Mouse (Mus musculus) neural tube, embryonic 12.5 days (tissue): ENCODE results near the gene Casz1. TPM values are rescaled to one million over a fixed set of nuclear protein-coding genes. Genes with fewer than 3 reads are reported as not detected.

Experiments used
- ATAC-seq: fragments of 200-750 bp; cut with Nextera tagmentation; 2 replicates; pipeline ENCODE4 v1.8.0; 2017; ENCODE audit warnings: low read depth, mild to moderate bottlenecking, moderate TSS enrichment, moderate library complexity; ENCODE audit not compliant: low FRiP score
- H3K27ac ChIP-seq: fragments of 300-500 bp; sonication (generic); 2 replicates; pipeline ENCODE4 v1.5.1; 2016
- H3K27me3 ChIP-seq: fragments of 300-500 bp; sonication (generic); replicated peaks from 2 replicates; pipeline ENCODE4 v1.6.1; 2016; ENCODE audit warnings: mild to moderate bottlenecking
- H3K36me3 ChIP-seq: fragments of 300-500 bp; sonication (generic); 2 replicates; pipeline ENCODE4 v1.6.1; 2016; ENCODE audit warnings: mild to moderate bottlenecking
- H3K4me1 ChIP-seq: fragments of 300-500 bp; sonication (generic); 2 replicates; pipeline ENCODE4 v1.6.1; 2016
- H3K4me2 ChIP-seq: fragments of 300-500 bp; sonication (generic); replicated peaks from 2 replicates; pipeline ENCODE4 v1.6.1; 2016; ENCODE audit warnings: mild to moderate bottlenecking
- H3K4me3 ChIP-seq: fragments of 300-500 bp; sonication (generic); 2 replicates; pipeline ENCODE4 v1.5.1; 2016
- H3K9ac ChIP-seq: fragments of 300-500 bp; sonication (generic); 2 replicates; pipeline ENCODE4 v1.6.1; 2016; ENCODE audit warnings: mild to moderate bottlenecking
- H3K9me3 ChIP-seq: fragments of 300-500 bp; sonication (generic); 2 replicates; pipeline ENCODE4 v1.6.1; 2016; ENCODE audit warnings: mild to moderate bottlenecking
- WGBS: fragments of 180-500 bp; shearing (Covaris S2); methylation state at CpG from one replicate; pipeline ENCODE4 v1.1.7; 2016; 5-methylcytosine and 5-hydroxymethylcytosine counted together
- polyA plus RNA-seq: library from polyadenylated mRNA; unstranded; fragments of >200 nt; fragmentation: Nextera tagmentation; extraction: Ambion mirVana; gene quantifications from 2 replicates; pipeline ENCODE4 v1.2.1, GENCODE M21; 2016

The Casz1 gene
- polyA plus RNA-seq, 1 experiment from 2014 or later: 14.2 TPM

DNA sequence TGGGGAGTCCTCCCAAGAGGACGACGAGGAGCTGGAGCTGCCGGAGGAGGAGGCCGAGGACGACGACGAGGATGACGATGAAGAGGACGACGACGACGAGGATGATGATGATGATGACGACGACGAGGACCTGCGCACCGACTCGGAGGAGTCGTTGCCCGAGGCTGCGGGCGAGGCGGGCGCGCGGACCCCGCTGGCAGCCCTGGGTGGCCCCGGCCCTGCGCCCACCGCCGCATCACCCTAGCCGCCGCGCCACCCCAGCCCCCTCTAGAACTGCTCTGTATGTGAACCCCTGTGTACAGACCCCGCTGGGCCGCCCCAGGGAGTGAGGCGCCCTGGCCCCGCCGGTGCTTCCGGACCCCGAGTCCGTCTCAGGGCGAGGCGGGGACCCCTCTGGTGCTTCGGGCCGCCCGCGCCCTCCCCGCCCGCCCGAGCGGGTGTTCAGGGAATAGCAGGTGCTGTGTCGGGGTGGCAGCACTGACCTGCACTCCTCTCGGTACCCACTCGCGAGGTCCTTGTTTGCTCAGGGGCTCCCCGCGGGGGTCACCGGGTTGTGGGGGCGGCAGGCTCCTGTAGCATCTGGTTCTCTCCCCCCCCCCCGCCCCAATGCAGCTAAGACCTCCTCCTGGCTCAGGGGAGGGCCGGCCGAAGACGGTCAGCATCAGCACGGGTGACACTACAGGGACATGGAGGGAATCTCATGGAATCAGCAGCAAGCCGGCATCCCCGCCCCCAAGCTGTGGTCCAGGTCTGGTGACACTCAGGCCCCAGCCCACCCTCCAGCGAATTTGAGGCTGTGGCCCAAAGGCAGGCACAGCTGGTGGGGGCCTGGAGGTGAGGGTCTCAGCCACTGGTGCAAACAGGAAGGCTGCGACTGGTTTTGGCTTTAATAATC is 148.3 kb downstream of the Casz1 start:
- H3K9me3 ChIP-seq: no peaks in the 10 kb centered on the region
- H3K4me1 ChIP-seq: peaks cover 33% of the 10 kb centered on the region
- H3K27me3 ChIP-seq: peaks cover 71% of the 10 kb centered on the region
- H3K4me2 ChIP-seq: peak overlapping the region; percentile 73
- peak overlapping the region; percentile 32 for H3K4me3 ChIP-seq
- H3K27ac ChIP-seq: no peak overlapping the region
- H3K36me3 ChIP-seq: no peaks in the 10 kb centered on the region; the same call in none of the 2 replicates
- peak; percentile 30; the same call in 1 of the 2 replicates for ATAC-seq
- WGBS: 2% methylated on average over 69 of the region's 69 CpGs
- peak overlapping the region; percentile 51 for H3K9ac ChIP-seq

DNA sequence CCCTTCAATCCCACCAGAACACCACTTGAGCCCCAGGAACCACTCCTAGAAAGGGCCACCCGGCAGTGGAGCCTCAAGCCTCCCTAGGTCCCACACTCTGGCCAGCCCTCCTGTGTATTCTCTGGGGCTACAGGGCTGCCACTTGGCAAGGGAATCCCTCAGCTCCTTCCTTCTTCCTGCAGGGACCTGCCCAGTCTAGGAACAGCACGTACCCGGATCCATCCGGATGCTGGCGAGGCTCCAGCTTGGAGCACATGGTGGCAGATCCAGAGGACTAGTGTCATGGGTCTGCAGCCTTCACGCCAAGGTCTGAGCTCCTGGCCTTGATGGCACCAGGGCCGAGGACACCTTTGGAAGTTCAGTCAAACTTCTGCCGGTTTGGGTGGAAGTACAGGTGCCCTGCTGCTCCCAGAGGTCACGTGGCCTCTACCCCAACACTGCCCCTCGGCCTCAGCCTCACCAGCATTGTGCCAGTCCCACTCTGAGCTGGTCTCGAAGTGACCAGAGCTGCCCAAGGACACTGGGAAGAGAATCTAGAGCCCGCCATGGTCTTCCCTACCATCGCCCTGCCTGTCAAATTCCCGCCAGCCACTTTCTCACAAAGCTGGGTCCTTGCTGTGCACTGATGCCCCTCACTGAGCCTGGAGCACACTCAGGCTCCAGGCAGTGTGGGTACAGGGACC is 151.0 kb downstream of the Casz1 start:
- Histone ChIP-seq H3K4me1 (peaks cover 28% of the 10 kb centered on the region), H3K9me3 (no peaks in the 10 kb centered on the region), H3K27ac (no peak overlapping the region), H3K27me3 (peaks cover 44% of the 10 kb centered on the region), H3K36me3 (peaks cover 4% of the 10 kb centered on the region; the same call in 1 of the 2 replicates), H3K4me3 (no peak overlapping the region), H3K4me2 (no peak overlapping the region), H3K9ac (no peak overlapping the region)
- WGBS: 87% methylated on average over 14 of the region's 14 CpGs
- ATAC-seq: no peak

DNA sequence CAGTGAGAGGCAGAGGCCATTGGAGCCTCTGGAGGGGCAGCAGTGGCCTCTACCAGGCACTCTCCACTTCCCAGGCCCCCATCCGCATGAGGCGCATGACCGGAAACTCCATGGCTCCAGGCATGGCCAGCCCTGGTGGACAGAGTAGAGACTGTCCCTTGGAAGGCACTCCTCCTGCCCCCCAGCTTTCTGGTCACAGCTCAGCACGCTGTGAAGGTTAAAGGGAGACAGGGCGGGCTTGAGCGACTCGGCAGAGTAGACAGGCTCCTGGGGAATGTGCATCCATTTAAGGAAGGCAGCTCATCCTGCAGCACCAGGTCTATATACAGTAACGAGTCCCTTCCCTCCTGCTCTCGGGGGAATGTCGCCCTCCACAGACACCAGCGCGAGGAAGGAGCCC is 155.8 kb downstream of the Casz1 start:
- Histone ChIP-seq H3K27me3 (peaks cover 6% of the 10 kb centered on the region), H3K4me1 (no peaks in the 10 kb centered on the region; the same call in 1 of the 2 replicates), H3K36me3 (peaks cover 21% of the 10 kb centered on the region), H3K4me3 (no peak overlapping the region), H3K9me3 (no peaks in the 10 kb centered on the region), H3K27ac (no peak overlapping the region), H3K9ac (no peak overlapping the region), H3K4me2 (no peak overlapping the region)
- WGBS: 79% methylated on average over 12 of the region's 12 CpGs
- no peak for ATAC-seq

DNA sequence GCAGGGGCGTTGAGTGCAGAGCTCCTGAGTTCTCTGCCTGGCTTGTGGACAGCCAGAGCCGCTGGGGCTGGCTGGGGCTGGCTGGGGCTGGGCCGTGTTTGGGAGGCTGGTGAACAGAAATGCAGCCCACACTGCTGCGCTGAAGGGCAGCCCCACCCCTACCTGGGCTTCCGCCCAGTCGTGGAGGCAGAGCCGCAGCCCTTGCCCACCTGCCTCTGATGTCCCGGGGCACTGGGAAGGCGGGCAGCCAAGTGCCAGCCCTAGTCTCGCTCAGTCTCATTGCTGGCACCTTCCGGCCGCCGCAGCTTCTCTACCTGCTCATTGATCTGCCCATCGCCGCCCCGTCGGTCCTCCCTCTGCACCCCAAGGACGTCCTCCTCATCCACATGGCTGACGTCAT is 156.9 kb downstream of the Casz1 start:
- no peak overlapping the region for H3K9ac ChIP-seq
- H3K36me3 ChIP-seq: peaks cover 21% of the 10 kb centered on the region
- H3K27ac ChIP-seq: no peak overlapping the region
- no peaks in the 10 kb centered on the region for H3K9me3 ChIP-seq
- H3K4me2 ChIP-seq: no peak overlapping the region
- no peaks in the 10 kb centered on the region for H3K27me3 ChIP-seq
- peaks cover 3% of the 10 kb centered on the region; the same call in 1 of the 2 replicates for H3K4me1 ChIP-seq
- no peak overlapping the region for H3K4me3 ChIP-seq
- 95% methylated on average over 19 of the region's 19 CpGs for WGBS
- no peak for ATAC-seq

DNA sequence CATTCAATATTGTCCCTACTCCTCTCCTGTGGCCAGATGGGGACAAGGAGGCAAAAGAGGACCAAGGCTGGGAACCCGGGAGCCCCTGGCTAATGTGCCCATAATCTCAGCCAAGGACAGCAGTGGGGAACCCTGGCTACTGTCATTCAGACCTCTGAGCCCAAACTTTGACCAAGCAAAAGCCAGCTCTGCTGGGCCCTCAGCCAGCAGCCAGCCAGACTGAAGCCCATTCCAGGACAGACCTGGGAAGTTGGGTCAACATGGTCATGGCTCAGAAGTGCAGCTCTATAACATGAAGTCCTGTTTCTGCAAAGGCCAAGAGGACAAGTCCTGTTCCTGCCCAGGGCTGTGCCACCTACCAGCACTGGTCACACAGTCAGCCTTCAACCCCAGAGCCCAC is 157.9 kb downstream of the Casz1 start:
- ATAC-seq: no peak
- peaks cover 21% of the 10 kb centered on the region for H3K36me3 ChIP-seq
- no peak overlapping the region for H3K27ac ChIP-seq
- no peak overlapping the region for H3K4me3 ChIP-seq
- no peaks in the 10 kb centered on the region for H3K27me3 ChIP-seq
- no peak overlapping the region for H3K9ac ChIP-seq
- 80% methylated on average over 1 of the region's 1 CpGs for WGBS
- H3K4me2 ChIP-seq: no peak overlapping the region
- 0 out of 2 replicates have a peak, but pooled peaks cover 7% of the 10 kb centered on the region for H3K4me1 ChIP-seq
- H3K9me3 ChIP-seq: no peaks in the 10 kb centered on the region

GRCm38 (mm10) chr4:148964541-148965310 is 160.5 kb downstream of the Casz1 start:
- Histone ChIP-seq H3K27ac (no peak overlapping the region), H3K27me3 (no peaks in the 10 kb centered on the region), H3K4me2 (no peak overlapping the region), H3K9ac (no peak overlapping the region), H3K4me1 (0 out of 2 replicates have a peak, but pooled peaks cover 14% of the 10 kb centered on the region), H3K4me3 (no peak overlapping the region), H3K36me3 (peaks cover 21% of the 10 kb centered on the region), H3K9me3 (no peaks in the 10 kb centered on the region)
- ATAC-seq: no peak
- WGBS: 78% methylated on average over 10 of the region's 10 CpGs

DNA sequence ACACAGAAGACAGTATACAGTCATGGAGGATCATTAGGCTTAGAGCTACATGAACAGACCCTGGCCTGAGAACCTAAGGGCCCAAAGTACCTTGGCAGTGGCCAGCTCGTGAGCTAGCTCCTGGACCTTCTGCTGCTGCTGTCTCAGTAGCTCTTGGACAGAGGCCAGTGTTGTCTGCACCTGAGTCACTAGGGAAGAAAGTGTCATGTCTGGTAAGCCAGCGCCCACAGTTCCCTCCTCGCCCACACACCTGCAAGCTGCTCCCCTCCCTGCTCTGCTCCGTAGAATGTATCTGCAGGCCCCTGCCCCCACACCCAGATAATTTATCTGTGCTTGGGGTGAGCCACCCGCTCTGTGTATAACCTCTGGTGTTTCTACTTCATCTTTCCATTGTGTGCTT is 161.9 kb downstream of the Casz1 start:
- no peak for ATAC-seq
- Histone ChIP-seq H3K27ac (no peak overlapping the region), H3K36me3 (peaks cover 14% of the 10 kb centered on the region)

GRCm38 (mm10) chr4:148968859-148969258 is 164.6 kb downstream of the Casz1 start:
- H3K9me3 ChIP-seq: no peaks in the 10 kb centered on the region
- H3K27ac ChIP-seq: no peak overlapping the region
- peak overlapping the region; percentile 22; the same call in 1 of the 2 replicates for H3K9ac ChIP-seq
- H3K36me3 ChIP-seq: 0 out of 2 replicates have a peak, but pooled peaks cover 2% of the 10 kb centered on the region
- H3K4me3 ChIP-seq: no peak overlapping the region
- H3K4me1 ChIP-seq: peaks cover 39% of the 10 kb centered on the region
- H3K27me3 ChIP-seq: no peaks in the 10 kb centered on the region
- ATAC-seq: no peak
- WGBS: 77% methylated on average over 5 of the region's 5 CpGs
- H3K4me2 ChIP-seq: no peak overlapping the region

More for the DNA sequence above, 161.9 kb downstream of the Casz1 start:
- no peak overlapping the region for H3K4me3 ChIP-seq
- no peaks in the 10 kb centered on the region for H3K27me3 ChIP-seq
- peaks cover 23% of the 10 kb centered on the region; the same call in 1 of the 2 replicates for H3K4me1 ChIP-seq
- H3K9ac ChIP-seq: no peak overlapping the region
- no peaks in the 10 kb centered on the region for H3K9me3 ChIP-seq
- WGBS: 86% methylated on average over 5 of the region's 5 CpGs
- no peak overlapping the region for H3K4me2 ChIP-seq

DNA sequence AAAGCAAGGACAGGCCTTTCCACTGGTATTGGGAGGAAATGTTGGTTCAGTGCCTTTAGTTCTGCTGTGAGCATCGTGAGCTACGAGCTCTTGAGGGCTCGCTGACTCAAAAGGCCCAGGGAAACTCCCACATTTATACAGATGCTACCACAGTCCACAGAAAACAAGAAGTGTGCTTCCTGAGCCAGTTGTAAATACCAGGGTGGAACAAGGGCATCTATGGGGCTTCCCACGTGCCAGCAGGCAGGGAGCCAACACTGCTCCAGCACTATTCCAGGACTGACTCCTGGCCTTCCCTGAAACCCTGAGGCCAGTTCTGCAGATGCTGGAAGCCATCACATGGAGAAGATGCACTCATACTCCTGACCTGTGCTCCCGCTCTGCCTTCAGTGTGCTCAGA is 165.4 kb downstream of the Casz1 start:
- ATAC-seq: no peak
- Histone ChIP-seq H3K27me3 (0 out of 2 replicates have a peak, but pooled peaks cover 4% of the 10 kb centered on the region), H3K27ac (no peak overlapping the region), H3K9ac (no peak overlapping the region), H3K9me3 (no peaks in the 10 kb centered on the region), H3K36me3 (0 out of 2 replicates have a peak, but pooled peaks cover 2% of the 10 kb centered on the region), H3K4me3 (no peak overlapping the region), H3K4me1 (peaks cover 44% of the 10 kb centered on the region), H3K4me2 (no peak overlapping the region)
- 77% methylated on average over 5 of the region's 5 CpGs for WGBS

GRCm38 (mm10) chr4:148970742-148971141 is 166.5 kb downstream of the Casz1 start:
- 0 out of 2 replicates have a peak, but pooled peaks cover 2% of the 10 kb centered on the region for H3K36me3 ChIP-seq
- peaks cover 51% of the 10 kb centered on the region for H3K4me1 ChIP-seq
- no peak overlapping the region for H3K4me3 ChIP-seq
- H3K4me2 ChIP-seq: no peak overlapping the region
- no peak overlapping the region for H3K27ac ChIP-seq
- 77% methylated on average over 4 of the region's 4 CpGs for WGBS
- 0 out of 2 replicates have a peak, but pooled peaks cover 4% of the 10 kb centered on the region for H3K27me3 ChIP-seq
- no peak overlapping the region for H3K9ac ChIP-seq
- H3K9me3 ChIP-seq: no peaks in the 10 kb centered on the region
- ATAC-seq: no peak

- H3K9me3 ChIP-seq: no peaks in the 10 kb centered on the region
- H3K4me2 ChIP-seq: no peak overlapping the region
- H3K4me3 ChIP-seq: no peak overlapping the region
- H3K9ac ChIP-seq: no peak overlapping the region
- 0 out of 2 replicates have a peak, but pooled peaks cover 4% of the 10 kb centered on the region for H3K27me3 ChIP-seq
- H3K4me1 ChIP-seq: peaks cover 45% of the 10 kb centered on the region
- H3K27ac ChIP-seq: no peak overlapping the region
- no peak for ATAC-seq
- WGBS: 69% methylated on average over 3 of the region's 3 CpGs
- 0 out of 2 replicates have a peak, but pooled peaks cover 2% of the 10 kb centered on the region for H3K36me3 ChIP-seq
Measured at GRCm38 (mm10) chr4:148971613-148972242, 167.5 kb downstream of the Casz1 start.
